Mouse (Mus musculus): Measurements from ENCODE around the gene Fabp2.

GRCm38 (mm10) chr3:122929723-122930122 lies 34.9 kb downstream of the Fabp2 start:
- TF ChIP-seq CTCF (IDR thresholded peaks at IDR 0.05; ENCODE audit: borderline replicate concordance, extremely low read depth, insufficient read depth, insufficient read length) (no peak), POLR2A (IDR thresholded peaks at IDR 0.05; ENCODE audit: borderline replicate concordance, extremely low read depth, insufficient read depth, insufficient read length, poor library complexity, severe bottlenecking) (no peak)

All from brain, embryonic 14.5 days (tissue).